Mouse (Mus musculus) forebrain, embryonic 13.5 days (tissue): ENCODE data around the gene Spred1. TPM values are rescaled to one million over a fixed set of nuclear protein-coding genes. Genes with fewer than 3 reads are reported as not detected.

ENCODE experiments used
- microRNA counts: library from miRNA; unstranded; fragments of <30 nt; microRNA quantifications from one replicate; lab custom pipeline; 2016
- microRNA-seq: library from miRNA; unstranded; fragments of <30 nt; microRNA quantifications from one replicate; pipeline ENCODE4, GENCODE M21; 2016
- polyA plus RNA-seq: library from polyadenylated mRNA; unstranded; fragments of >200 nt; fragmentation: Nextera tagmentation; extraction: Ambion mirVana; gene quantifications from 2 replicates; pipeline ENCODE4 v1.2.1, GENCODE M21; 2015

Spred1 gene
- polyA plus RNA-seq, 1 experiment from 2014 or later, result 7.7 TPM

MicroRNAs encoded within 50 kb of the gene (microRNA counts, 519-probe panel; counts per million panel counts)
- microRNA mmu-miR-674 (lab: Ali Mortazavi, UCI), result 3,799 counts per million, percentile 74 among the panel's probes with 10 or more counts

Small RNA genes within 50 kb of the gene (microRNA-seq; reads per million reads assigned to microRNA genes)
- gene Mir674, result 1,186 reads per million, percentile 79 among the genes with 10 or more reads in this experiment

Other genes with a start within 250 kb of the Spred1 start
- not detected in 2 replicates for gene Tmco5, start 242.7 kb upstream of the Spred1 start, polyA plus RNA-seq
- 21.9 and 22.6 TPM in 2 replicates for gene Fam98b, start 128.4 kb downstream of the Spred1 start, polyA plus RNA-seq
- 2.9 and 5.1 TPM in 2 replicates for gene Rasgrp1, start 221.6 kb downstream of the Spred1 start, polyA plus RNA-seq